Mouse (Mus musculus) mature B cell (primary cell): ENCODE measurements around the gene Pla2g16.

Experiments
- in situ Hi-C: fragments of 300-500 bp; cut with MboI; formaldehyde crosslinking; loops from 2 replicates; pipeline ENCODE4 v1.14.3; 2019

The Pla2g16 gene

GRCm38 (mm10) chr19:7564457-7564856 lies 7.2 kb downstream of the Pla2g16 start:
- in situ Hi-C loops: no loop called here

DNA sequence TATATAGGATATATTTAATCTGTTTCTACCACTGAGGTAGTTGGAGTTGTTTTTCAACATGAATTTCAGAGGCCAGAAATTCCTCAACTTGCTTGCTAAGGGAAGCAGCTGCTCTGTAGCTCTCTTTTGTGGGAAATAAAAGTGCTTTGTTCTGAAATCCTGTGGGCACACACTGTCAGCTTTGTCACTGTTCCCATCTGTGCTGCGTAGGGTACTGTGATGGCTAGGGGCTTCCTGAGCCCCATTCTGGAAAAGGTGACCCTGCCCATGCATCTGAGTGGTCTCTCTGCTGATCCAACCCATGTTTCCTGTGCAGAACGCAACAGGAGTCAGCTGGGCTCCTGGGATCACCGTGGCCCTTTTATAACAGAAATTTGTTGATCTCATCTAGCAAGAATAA lies 9.6 kb downstream of the Pla2g16 start:
- in situ Hi-C loops: no loop called here

GRCm38 (mm10) chr19:7568364-7568763 lies 11.1 kb downstream of the Pla2g16 start:
- in situ Hi-C loops: no loop called here

DNA sequence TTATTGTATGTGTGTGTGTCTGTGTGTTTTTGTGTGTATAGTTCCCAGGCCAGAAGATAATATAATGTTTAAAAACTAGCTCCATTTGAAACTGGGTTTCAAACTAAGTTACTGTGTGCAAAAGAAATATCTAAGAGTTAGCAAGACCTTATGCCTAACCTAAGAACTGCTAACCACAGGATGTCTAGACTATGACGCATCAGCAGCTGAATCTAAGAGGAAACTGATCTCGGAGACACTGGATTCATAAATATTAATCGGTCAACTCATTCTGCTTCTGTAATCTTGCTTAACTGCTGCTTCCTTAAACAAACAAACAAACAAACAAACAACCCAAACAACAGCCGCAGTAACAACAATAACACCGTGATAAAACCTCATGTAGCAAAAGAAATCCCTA lies 12.4 kb downstream of the Pla2g16 start:
- in situ Hi-C loops: no loop called here

GRCm38 (mm10) chr19:7576180-7576579 lies 18.9 kb downstream of the Pla2g16 start:
- in situ Hi-C loops: no loop called here

- in situ Hi-C loops: no loop called here
Measured at GRCm38 (mm10) chr19:7577710-7578109, 20.5 kb downstream of the Pla2g16 start.

DNA sequence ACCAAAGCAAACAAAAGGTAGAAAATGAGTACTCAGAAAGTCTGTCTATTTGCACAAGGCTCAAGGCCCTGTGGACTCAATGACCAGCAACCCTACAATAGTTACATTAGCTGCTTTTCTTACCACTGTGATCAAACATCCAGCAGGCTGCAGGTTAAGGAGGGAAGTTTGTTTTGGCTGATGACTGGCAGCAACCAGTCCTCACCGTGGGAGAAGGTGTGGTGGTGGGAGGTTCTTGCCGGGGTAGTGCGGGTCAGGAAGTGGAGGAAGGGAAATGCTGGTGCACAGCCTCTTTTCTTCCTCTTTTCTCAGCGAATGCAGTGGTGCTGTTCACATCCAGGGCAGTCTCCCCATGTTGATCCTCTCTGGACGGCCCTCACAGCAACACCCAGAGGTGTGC lies 23.8 kb downstream of the Pla2g16 start:
- in situ Hi-C loops: no loop called here

DNA sequence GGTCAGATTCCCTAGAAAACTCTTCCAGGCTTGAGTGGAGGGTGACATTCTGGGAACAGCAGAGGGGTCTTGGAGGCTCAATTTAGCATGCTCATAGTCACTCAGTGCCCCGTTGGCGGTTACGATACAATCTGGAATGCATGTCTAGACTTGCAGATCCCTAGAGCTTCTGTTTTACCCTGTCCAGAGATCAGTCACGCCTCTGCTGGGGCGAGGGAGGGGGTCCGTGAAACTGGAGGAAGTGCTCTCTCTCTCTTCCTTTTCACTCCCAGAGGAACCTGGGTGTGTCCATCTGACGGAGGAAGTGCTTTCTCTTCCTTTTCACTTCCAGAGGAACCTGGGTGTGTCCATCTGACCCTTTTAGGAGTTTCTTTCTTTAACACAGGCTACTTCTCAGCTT lies 25.8 kb downstream of the Pla2g16 start:
- in situ Hi-C loops: no loop called here

GRCm38 (mm10) chr19:7583599-7583998 lies 26.3 kb downstream of the Pla2g16 start:
- in situ Hi-C loops: no loop called here

DNA sequence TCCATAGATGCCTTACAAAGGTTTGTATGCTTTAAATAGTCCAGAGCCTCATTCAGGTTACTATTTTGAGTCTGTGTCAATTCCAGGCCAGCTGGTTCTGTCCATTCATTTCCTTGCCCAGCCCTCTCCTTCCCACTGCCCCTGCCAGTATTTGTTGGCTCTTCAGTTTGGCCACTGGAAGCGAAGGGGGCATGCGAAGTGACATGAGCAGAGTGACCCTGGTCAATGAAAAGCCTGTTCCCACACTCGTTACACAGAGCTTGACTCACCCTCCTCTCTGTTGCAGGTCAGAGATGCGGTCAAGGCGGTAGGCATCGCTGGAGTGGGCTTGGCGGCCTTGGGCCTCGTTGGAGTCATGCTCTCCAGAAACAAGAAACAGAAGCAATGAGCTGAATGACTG lies 28.0 kb downstream of the Pla2g16 start:
- in situ Hi-C loops: no loop called here

DNA sequence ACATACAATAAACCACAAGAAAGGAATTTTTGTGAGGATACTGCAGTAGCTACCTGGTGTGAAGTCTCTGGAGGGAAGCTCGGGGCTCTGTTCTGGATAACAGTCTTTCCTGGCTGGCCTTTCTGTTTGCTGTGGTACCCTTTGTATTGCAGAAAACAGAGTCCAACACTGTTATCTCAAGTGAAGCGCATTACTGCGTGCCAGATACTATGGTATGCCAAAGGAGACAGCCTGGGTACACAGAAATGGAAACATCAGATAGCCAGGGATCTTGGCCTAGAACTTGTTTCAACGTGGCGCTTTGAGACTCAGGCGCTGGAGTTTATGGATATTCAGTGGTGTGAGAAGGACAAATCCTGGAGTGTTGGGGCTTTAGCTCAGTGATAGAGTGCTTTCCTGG lies 28.5 kb downstream of the Pla2g16 start:
- in situ Hi-C loops: no loop called here

- in situ Hi-C loops: no loop called here
Measured at GRCm38 (mm10) chr19:7590795-7591194, 33.5 kb downstream of the Pla2g16 start.

- in situ Hi-C loops: no loop called here
Measured at GRCm38 (mm10) chr19:7592018-7592417, 34.8 kb downstream of the Pla2g16 start.

DNA sequence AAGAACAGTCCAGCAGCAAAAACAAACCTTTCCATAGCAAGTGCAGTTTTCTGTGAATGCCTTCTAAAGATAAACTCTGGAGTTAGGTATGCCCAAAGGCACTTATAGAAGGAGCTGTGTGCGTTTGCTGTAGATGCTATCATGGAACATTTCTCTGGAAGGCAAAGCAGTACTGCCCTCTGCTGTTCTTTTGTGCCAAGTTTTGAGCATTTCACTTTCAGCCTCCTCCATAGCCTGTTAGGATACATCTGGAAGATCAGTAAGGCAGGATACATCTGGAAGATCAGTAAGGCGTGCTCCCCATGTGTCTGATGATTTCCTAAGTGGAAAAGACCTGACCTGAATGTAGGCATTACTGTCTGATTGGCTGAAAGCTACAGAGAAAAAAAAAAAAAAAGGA lies 38.3 kb downstream of the Pla2g16 start:
- in situ Hi-C loops: no loop called here

DNA sequence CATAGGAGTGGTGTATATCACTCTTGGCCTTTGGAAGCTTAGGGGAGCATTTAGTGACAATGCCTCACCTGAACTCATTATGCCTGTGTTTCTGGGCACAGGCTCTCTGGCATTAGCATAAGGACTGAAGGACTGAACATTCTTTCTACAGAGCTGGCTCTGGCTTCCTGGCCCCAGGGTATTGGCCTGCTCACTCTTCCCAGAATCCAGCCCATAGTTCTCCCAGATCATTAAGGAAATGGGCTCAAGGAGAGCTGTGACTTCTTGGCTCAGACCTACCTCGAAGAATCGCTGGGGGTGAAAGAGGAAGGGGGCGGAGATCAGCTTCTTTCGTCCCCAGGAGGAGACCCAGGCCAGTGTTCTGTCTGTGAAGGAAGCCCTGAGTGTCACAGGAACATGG lies 41.2 kb downstream of the Pla2g16 start:
- in situ Hi-C loops: no loop called here

GRCm38 (mm10) chr19:7601551-7601950 lies 44.3 kb downstream of the Pla2g16 start:
- in situ Hi-C loops: no loop called here

GRCm38 (mm10) chr19:7604107-7604506 lies 46.8 kb downstream of the Pla2g16 start:
- in situ Hi-C loops: no loop called here

DNA sequence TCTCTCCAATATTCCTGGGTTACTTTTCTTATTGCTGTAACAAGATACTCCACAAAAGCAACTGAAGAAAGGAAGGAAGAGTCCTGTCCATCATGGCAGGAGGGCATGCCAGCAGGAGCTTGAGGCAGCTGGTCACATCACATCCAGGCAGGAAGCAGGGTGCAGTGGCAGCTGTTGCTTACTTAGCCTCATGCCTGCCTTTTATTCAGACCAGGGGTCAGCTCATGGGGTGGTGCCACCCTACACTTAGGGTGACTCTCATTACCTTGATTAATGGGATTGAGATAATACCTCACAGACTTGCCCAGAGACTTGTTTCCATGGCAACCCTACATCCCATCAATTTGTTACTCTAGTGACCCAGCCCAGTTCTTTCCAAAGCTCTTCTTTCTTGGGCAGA lies 47.8 kb downstream of the Pla2g16 start:
- in situ Hi-C loops: no loop called here

DNA sequence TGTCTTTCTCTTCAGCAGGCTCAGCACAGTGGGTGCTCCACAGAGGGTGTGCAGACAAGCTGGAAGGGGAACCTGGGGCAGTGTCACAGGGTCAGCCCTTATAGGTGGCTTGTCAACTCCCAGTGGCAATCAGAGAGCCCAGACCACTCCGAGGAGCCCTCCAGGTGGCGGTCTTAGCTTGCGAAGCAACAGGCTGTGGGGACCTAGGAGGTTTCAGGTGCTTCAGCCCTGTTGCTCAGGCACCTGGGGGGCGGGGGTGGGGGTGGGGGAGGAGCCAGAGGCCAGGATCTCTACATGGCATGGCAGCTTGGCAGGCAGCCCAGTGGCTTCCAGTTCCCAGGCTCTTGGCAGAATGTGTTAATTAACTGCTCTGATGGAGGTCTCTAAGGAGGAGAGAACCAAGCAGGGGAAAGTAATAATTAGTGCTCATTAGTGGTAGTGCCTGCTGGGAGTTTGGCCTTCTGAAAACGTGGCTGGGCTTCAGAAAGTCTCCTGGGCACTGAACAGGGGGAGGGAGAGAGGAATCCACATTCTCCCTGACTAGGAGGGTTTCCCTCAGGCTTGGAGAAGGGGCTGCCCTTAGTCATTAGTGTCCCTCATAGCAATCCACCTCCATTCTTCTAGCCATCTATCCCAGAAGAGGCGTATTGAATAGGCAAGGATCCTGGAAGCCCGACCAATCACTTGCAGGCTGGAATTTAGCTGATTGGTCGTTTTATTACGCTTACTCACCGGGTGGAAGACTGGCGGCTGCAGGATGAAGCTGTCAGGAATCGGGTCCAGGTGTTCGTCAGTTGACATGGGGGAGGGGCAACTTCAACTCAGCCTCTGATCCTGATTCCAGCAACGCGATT lies 48.9 kb downstream of the Pla2g16 start:
- in situ Hi-C loops: no loop called here

DNA sequence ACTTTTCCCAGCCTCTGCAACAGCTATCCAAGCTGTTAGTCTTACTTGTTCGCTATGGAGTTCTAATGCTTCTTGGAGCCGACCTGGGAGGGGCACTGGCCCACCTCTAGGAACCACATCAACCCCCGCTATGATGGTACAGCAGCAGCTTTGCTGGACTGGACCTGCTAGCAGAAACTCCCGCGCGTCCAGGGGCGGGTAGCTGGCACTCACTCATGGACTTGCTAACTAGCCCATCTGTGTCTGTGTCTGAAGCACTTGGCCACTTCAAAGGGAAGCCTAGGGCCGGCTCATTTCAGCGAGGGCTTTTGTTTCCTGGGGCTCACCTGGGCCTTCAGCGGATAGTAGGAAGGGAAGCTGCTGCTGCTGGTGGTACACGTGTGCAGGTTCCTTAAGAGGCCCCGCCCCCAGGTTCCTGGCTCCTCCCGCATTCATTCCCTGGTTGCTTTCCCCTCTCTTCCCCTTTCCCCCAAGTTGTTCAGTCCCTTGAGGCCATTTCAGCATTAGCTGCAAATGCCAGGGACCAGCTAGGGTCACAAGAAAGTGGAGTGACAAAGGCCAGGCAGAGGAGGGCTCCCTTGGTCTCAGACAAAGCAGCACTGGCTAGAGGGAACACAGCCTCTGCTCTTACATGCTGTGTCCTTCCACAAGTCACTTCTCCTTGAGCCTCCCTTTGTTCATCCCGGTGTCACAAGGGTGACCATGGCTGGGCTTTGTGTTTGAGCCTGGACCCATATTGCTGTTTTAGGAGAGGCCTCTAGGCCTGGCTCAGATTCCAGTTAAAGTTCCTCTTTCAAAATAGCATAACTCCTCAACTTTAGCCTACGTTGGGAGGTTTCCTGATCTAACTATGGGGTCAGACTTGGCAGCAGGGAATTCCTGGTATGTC lies 49.8 kb downstream of the Pla2g16 start, which contains the start of gene Lgals12:
Gene Lgals12, minus strand, starts transcription at position 393 of the 889 bp plus-strand sequence.
- in situ Hi-C loops: no loop called here

- in situ Hi-C loops: no loop called here
Measured at GRCm38 (mm10) chr19:7607690-7608201, 50.5 kb downstream of the Pla2g16 start.

DNA sequence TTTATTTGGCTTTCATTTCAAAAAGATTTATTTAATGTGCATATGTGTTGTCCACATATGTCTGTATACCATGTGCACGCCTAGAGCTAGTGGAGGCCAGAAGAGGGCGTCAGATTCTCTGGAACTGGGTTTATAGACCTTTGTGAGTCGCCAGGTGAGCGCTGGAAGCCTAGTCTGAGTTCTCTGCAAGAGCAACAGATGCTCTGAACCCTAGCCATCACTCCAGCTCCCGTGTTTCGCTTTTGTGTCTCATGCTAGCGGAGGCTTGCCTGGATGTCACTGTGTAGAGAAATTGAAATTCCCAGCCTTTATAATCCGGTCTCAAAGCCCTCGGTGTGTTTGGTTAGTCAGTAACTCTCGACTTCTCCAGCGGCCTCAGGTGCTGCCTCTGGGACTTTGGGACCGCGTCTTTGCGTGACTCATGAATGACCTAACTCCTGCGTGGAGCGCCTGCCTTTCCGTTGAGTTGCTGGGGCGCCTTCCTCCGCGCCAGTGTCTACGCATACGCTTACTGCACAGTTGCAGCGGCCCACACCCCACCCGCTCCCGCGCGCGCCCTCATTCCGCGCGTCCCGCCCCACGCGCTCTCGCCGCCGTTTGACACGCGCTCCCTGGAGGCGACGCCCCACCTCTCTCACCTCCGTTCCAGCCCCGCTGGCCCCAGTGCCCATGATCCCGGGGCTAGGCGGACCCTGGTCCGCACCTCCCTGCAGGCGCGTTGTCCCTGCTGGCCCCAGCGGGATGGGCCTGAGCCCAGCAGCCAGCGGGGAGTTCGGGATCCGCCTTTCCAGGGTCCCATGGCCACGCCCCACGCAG lies 54.9 kb downstream of the Pla2g16 start, which contains the start of gene Hrasls5:
Gene Hrasls5, plus strand, starts transcription at position 600 of the 816 bp plus-strand sequence.
- in situ Hi-C loops: no loop called here
